Mouse (Mus musculus) brain, embryonic 14.5 days (tissue): ENCODE results near the gene Crocc2.

Experiments
- CTCF ChIP-seq: fragments of 200-500 bp; IDR thresholded peaks from 2 replicates; pipeline ENCODE4 v1.5.1; 2012; ENCODE audit warnings: inconsistent platforms, mild to moderate bottlenecking, moderate library complexity, borderline replicate concordance; ENCODE audit not compliant: insufficient read depth, insufficient read length; ENCODE audit errors: extremely low read depth
- POLR2A ChIP-seq: fragments of 200-500 bp; IDR thresholded peaks from 2 replicates; pipeline ENCODE4 v1.6.1; 2012; ENCODE audit warnings: mild to moderate bottlenecking, inconsistent platforms, borderline replicate concordance; ENCODE audit not compliant: poor library complexity, insufficient read depth, insufficient read length, severe bottlenecking; ENCODE audit errors: extremely low read depth

- no peak for TF ChIP-seq CTCF
- no peak for TF ChIP-seq POLR2A
Observed at GRCm38 (mm10) chr1:93216839-93217497, 48.4 kb downstream of the Crocc2 start.
